Mouse (Mus musculus) heart, adult 10 weeks (tissue): Measurements from ENCODE around the gene 1700018B08Rik. TPM values are rescaled to one million over a fixed set of nuclear protein-coding genes. Genes with fewer than 3 reads are reported as not detected.

Experiments
- polyA plus RNA-seq: library from polyadenylated mRNA; stranded (reverse); fragments of 350-450 nt; fragmentation: Illumina TruSeq; extraction: RNeasy Lipid Tissue Mini Kit (QIAGEN cat#74804); gene quantifications from one replicate; pipeline ENCODE4 v1.2.3, GENCODE M21; 2014; ENCODE audit warnings: low read depth, low replicate concordance

The 1700018B08Rik gene
- not detected for polyA plus RNA-seq

GRCm38 (mm10) chr8:121544276-121544785 is at the start of gene 1700018B08Rik:
TSS of gene 1700018B08Rik (minus strand) at chr8:121544320.

GRCm38 (mm10) chr8:121590203-121591177 is 46.4 kb upstream of the 1700018B08Rik start, which contains the start of gene Map1lc3b:
TSS of gene Map1lc3b (plus strand) at chr8:121590361.

GRCm38 (mm10) chr8:121578676-121579451 is 34.7 kb upstream of the 1700018B08Rik start, which contains the start of gene Fbxo31:
TSS of gene Fbxo31 (minus strand) at chr8:121578806.

Other genes starting within 250 kb of the 1700018B08Rik start
- gene Fbxo31, start 34.5 kb upstream of the 1700018B08Rik start, polyA plus RNA-seq = 93.5 TPM
- 296 TPM for gene Map1lc3b, start 46.0 kb upstream of the 1700018B08Rik start, polyA plus RNA-seq
- 18.9 TPM for gene Zcchc14, start 108.6 kb upstream of the 1700018B08Rik start, polyA plus RNA-seq
- not detected for gene Jph3, start 185.3 kb upstream of the 1700018B08Rik start, polyA plus RNA-seq